Mouse (Mus musculus) thymus, adult 2 months (tissue): ENCODE data around the gene Gramd1b.

Source experiments
- CTCF ChIP-seq: fragments of 200-500 bp; IDR thresholded peaks from 2 replicates; pipeline ENCODE4 v1.5.1; 2012; ENCODE audit warnings: mild to moderate bottlenecking, control low read depth, low read length, moderate library complexity, borderline replicate concordance; ENCODE audit not compliant: control insufficient read depth, poor library complexity, insufficient read depth; ENCODE audit errors: extremely low read depth
- POLR2A ChIP-seq: fragments of 200-500 bp; IDR thresholded peaks from 2 replicates; pipeline ENCODE4 v1.6.1; 2012; ENCODE audit warnings: mild to moderate bottlenecking, low read length, control low read depth, moderate library complexity; ENCODE audit not compliant: control insufficient read depth, poor library complexity, insufficient read depth; ENCODE audit errors: extremely low read depth

GRCm38 (mm10) chr9:40294866-40295265 lies 236.3 kb downstream of the Gramd1b start:
- TF ChIP-seq POLR2A (no peak), CTCF (no peak)
